Mouse (Mus musculus) limb, embryonic 15.5 days (tissue): ENCODE measurements at regions not wholly inside any gene's neighbourhood (a gene's known extent, or its start where the extent isn't known, plus 50 kb on each side); places are given as distances from the start of the nearest gene placed in this dataset.
A peak's percentile ranks its signal among the peaks of the same experiment; 100 is the strongest.

Source experiments
- ATAC-seq: fragments of 200-750 bp; cut with Nextera tagmentation; 2 replicates; pipeline ENCODE4 v1.8.0; 2017; ENCODE audit warnings: low read depth, moderate TSS enrichment; ENCODE audit not compliant: insufficient number of reproducible peaks, low FRiP score, low TSS enrichment
- H3K27ac ChIP-seq: fragments of 300-500 bp; sonication (generic); 2 replicates; pipeline ENCODE4 v1.5.1; 2015; ENCODE audit warnings: moderate library complexity, mild to moderate bottlenecking, inconsistent platforms
- H3K27me3 ChIP-seq: fragments of 300-500 bp; sonication (generic); 2 replicates; pipeline ENCODE4 v1.6.1; 2015; ENCODE audit warnings: inconsistent platforms
- H3K36me3 ChIP-seq: fragments of 300-500 bp; sonication (generic); 2 replicates; pipeline ENCODE4 v1.6.1; 2015; ENCODE audit warnings: inconsistent platforms
- H3K4me1 ChIP-seq: fragments of 300-500 bp; sonication (generic); 2 replicates; pipeline ENCODE4 v1.6.1; 2015; ENCODE audit warnings: inconsistent platforms
- H3K4me2 ChIP-seq: fragments of 300-500 bp; sonication (generic); 2 replicates; pipeline ENCODE4 v1.6.1; 2015; ENCODE audit warnings: mild to moderate bottlenecking, inconsistent platforms
- H3K4me3 ChIP-seq: fragments of 300-500 bp; sonication (generic); 2 replicates; pipeline ENCODE4 v1.5.1; 2015; ENCODE audit warnings: mild to moderate bottlenecking, inconsistent platforms
- H3K9ac ChIP-seq: fragments of 300-500 bp; sonication (generic); 2 replicates; pipeline ENCODE4 v1.6.1; 2015; ENCODE audit warnings: inconsistent platforms
- H3K9me3 ChIP-seq: fragments of 300-500 bp; sonication (generic); 2 replicates; pipeline ENCODE4 v1.6.1; 2016; ENCODE audit warnings: inconsistent platforms
- WGBS: fragments of 180-500 bp; shearing (Covaris S2); methylation state at CpG from one replicate; pipeline ENCODE4 v1.1.7; 2015; 5-methylcytosine and 5-hydroxymethylcytosine counted together

GRCm38 (mm10) chr14:25242753-25243152 is 216.2 kb upstream of the Zmiz1 start:
- Histone ChIP-seq H3K4me2 (no peak overlapping the region), H3K9me3 (no peaks in the 10 kb centered on the region), H3K27me3 (no peaks in the 10 kb centered on the region), H3K36me3 (no peaks in the 10 kb centered on the region), H3K9ac (no peak overlapping the region), H3K4me3 (no peak overlapping the region), H3K4me1 (peaks cover 13% of the 10 kb centered on the region), H3K27ac (peak overlapping the region; percentile 58; the same call in 1 of the 2 replicates)
- 73% methylated on average over 5 of the region's 5 CpGs for WGBS
- no peak for ATAC-seq

DNA sequence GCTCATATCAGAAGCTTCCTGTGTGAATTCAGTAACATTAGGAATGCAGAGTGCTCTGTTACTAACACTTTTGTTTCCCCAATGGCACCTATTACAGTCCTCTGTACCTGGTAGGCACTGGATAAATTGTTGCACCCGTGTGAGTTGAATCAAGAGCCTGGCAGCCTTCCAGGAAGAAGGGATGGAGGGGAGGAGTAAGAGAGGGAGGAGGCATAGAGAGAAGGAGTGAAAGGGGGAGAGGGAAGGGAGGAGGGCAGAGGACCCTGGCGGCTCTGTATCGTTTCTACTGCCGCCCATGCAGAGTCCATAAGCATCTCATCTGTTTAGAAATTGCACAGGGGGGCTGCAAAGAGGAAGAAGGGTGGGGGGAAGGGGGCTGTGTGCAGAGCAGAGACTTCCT is 215.7 kb upstream of the Zmiz1 start:
- no peaks in the 10 kb centered on the region for H3K27me3 ChIP-seq
- WGBS: 13% methylated on average over 4 of the region's 4 CpGs
- peak overlapping the region; percentile 58 for H3K27ac ChIP-seq
- no peaks in the 10 kb centered on the region for H3K36me3 ChIP-seq
- H3K4me3 ChIP-seq: no peak overlapping the region
- no peak overlapping the region for H3K9ac ChIP-seq
- H3K4me1 ChIP-seq: peaks cover 13% of the 10 kb centered on the region
- H3K4me2 ChIP-seq: no peak overlapping the region
- ATAC-seq: no peak
- H3K9me3 ChIP-seq: no peaks in the 10 kb centered on the region

GRCm38 (mm10) chr14:25243698-25244097 is 215.3 kb upstream of the Zmiz1 start:
- H3K9me3 ChIP-seq: no peaks in the 10 kb centered on the region
- H3K4me3 ChIP-seq: no peak overlapping the region
- no peak overlapping the region for H3K4me2 ChIP-seq
- peaks cover 13% of the 10 kb centered on the region for H3K4me1 ChIP-seq
- H3K36me3 ChIP-seq: no peaks in the 10 kb centered on the region
- 48% methylated on average over 5 of the region's 5 CpGs for WGBS
- peak overlapping the region; percentile 58; the same call in 1 of the 2 replicates for H3K27ac ChIP-seq
- no peak overlapping the region for H3K9ac ChIP-seq
- ATAC-seq: no peak
- H3K27me3 ChIP-seq: no peaks in the 10 kb centered on the region

- Histone ChIP-seq H3K27me3 (no peaks in the 10 kb centered on the region), H3K4me2 (no peak overlapping the region), H3K9ac (no peak overlapping the region), H3K4me3 (no peak overlapping the region), H3K9me3 (no peaks in the 10 kb centered on the region), H3K36me3 (no peaks in the 10 kb centered on the region), H3K27ac (no peak overlapping the region), H3K4me1 (peaks cover 13% of the 10 kb centered on the region)
- ATAC-seq: no peak
- 88% methylated on average over 6 of the region's 6 CpGs for WGBS
Observed at GRCm38 (mm10) chr14:25244841-25245240, 214.1 kb upstream of the Zmiz1 start.

DNA sequence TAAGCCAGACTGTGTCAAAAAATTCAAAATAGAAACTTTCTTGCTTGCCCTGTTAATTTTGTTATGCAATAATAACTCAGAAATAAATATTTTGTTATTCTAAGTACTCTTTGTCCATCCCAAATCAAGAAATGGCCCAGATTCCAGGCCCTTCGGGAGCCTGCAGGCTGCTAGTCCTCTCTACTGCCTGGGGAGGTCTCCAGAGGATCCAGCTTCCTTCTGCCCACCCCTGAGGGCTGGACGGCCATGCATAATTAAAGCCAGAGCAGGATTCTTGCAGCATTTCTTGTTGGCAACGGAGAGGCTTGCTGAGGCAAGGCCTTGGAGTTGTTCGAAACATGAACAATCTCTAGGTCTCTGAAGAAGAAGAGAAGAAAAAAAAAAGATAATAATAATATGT is 213.3 kb upstream of the Zmiz1 start:
- H3K4me2 ChIP-seq: no peak overlapping the region
- no peaks in the 10 kb centered on the region for H3K27me3 ChIP-seq
- ATAC-seq: no peak
- no peaks in the 10 kb centered on the region for H3K9me3 ChIP-seq
- H3K27ac ChIP-seq: no peak overlapping the region
- no peaks in the 10 kb centered on the region for H3K36me3 ChIP-seq
- H3K9ac ChIP-seq: no peak overlapping the region
- 26% methylated on average over 4 of the region's 4 CpGs for WGBS
- peaks cover 13% of the 10 kb centered on the region for H3K4me1 ChIP-seq
- H3K4me3 ChIP-seq: no peak overlapping the region

DNA sequence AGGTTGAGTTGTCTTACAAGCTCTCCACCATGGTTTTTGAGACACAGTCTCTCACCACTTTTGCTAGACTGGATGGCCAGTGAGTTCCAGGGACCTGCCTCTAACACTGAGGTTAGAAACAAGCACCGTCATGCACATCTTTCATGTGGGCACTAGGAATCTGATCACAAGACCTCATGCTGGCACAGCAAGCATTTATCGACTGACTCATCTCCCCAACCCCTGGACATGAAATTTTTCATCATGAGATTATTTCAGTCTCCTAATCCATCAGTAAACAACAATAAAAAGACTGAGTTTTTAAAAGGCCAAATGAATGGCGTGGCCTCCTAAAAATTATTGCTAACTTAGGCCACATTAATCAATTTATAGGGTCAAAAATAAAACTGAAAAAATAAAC is 210.0 kb upstream of the Zmiz1 start:
- Histone ChIP-seq H3K4me2 (no peak overlapping the region), H3K36me3 (no peaks in the 10 kb centered on the region), H3K4me3 (no peak overlapping the region), H3K9me3 (no peaks in the 10 kb centered on the region), H3K9ac (no peak overlapping the region), H3K27ac (no peak overlapping the region), H3K4me1 (peaks cover 3% of the 10 kb centered on the region; the same call in 1 of the 2 replicates), H3K27me3 (no peaks in the 10 kb centered on the region)
- 81% methylated on average over 3 of the region's 3 CpGs for WGBS
- no peak for ATAC-seq

DNA sequence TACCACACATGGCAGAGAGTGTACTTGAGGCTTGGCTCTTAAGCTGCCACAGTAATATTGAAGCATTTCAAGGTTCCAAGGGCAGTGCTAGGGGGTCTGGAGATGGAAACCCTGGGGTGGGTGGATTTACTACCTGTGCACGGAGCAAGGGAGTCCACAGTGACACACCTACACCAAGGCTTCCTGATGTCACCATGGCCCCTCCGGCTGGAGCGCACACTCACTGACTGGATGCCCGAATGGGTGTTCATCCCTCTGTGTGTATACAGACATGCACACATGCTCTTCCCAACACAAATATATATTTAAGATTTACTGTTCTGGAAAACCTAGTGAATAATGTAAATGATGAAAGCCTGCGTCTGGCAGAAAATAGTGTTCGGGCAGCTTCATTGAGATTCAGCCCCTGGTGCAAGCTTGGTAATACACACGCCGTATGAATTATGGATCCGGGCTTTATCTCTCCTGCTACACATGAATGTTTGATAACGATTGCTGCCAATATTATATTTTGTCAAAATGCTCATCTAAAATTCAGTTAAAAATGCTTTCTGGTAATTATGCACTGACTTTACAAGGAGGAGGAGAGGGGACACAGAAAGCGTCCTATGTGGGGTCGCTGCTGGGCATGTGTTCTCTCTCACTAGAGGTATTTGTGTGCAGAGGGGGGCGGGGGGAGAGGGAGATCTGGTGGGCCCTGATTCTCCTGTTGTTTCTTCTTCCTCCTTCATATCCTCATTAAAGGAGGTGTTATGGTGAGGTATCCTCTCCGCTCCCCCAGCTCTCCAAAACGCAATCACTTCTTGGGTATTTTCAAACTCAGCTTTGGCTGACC is 205.8 kb upstream of the Zmiz1 start:
- Histone ChIP-seq H3K4me3 (no peak overlapping the region), H3K4me2 (no peak overlapping the region), H3K4me1 (no peaks in the 10 kb centered on the region), H3K27ac (no peak overlapping the region), H3K9ac (no peak overlapping the region), H3K27me3 (no peaks in the 10 kb centered on the region), H3K9me3 (no peaks in the 10 kb centered on the region), H3K36me3 (no peaks in the 10 kb centered on the region)
- WGBS: 88% methylated on average over 15 of the region's 15 CpGs
- no peak for ATAC-seq

DNA sequence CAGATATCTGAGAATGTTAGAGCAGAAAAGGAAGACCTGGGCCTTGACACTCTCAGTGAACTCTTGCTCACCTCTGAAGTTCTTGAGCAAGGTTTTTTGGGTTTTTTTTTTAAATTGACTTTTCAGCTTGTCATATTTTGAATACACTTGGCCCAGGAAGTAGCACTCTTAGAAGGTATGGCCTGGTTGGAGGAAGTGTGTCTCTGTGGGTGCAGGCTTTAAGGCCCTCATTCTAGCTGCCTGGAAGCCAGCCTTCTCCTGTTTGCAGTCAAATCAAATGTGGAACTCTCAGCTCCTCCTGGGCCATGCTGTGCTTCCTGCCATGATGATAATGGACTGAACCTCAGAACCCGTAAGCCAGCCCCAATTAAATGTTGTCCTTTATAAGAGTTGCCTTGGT is 195.9 kb upstream of the Zmiz1 start:
- Histone ChIP-seq H3K27ac (no peak overlapping the region), H3K36me3 (no peaks in the 10 kb centered on the region), H3K4me1 (peaks cover 13% of the 10 kb centered on the region), H3K9me3 (no peaks in the 10 kb centered on the region), H3K9ac (no peak overlapping the region), H3K4me2 (no peak overlapping the region), H3K27me3 (no peaks in the 10 kb centered on the region), H3K4me3 (no peak overlapping the region)
- ATAC-seq: no peak
- WGBS: 88% methylated on average over 1 of the region's 1 CpGs

- ATAC-seq: no peak
- Histone ChIP-seq H3K27me3 (no peaks in the 10 kb centered on the region), H3K36me3 (no peaks in the 10 kb centered on the region), H3K9ac (no peak overlapping the region), H3K9me3 (no peaks in the 10 kb centered on the region), H3K27ac (no peak overlapping the region), H3K4me3 (no peak overlapping the region), H3K4me1 (peaks cover 18% of the 10 kb centered on the region), H3K4me2 (no peak overlapping the region)
- 66% methylated on average over 4 of the region's 4 CpGs for WGBS
Observed at GRCm38 (mm10) chr14:25266846-25267245, 192.1 kb upstream of the Zmiz1 start.

DNA sequence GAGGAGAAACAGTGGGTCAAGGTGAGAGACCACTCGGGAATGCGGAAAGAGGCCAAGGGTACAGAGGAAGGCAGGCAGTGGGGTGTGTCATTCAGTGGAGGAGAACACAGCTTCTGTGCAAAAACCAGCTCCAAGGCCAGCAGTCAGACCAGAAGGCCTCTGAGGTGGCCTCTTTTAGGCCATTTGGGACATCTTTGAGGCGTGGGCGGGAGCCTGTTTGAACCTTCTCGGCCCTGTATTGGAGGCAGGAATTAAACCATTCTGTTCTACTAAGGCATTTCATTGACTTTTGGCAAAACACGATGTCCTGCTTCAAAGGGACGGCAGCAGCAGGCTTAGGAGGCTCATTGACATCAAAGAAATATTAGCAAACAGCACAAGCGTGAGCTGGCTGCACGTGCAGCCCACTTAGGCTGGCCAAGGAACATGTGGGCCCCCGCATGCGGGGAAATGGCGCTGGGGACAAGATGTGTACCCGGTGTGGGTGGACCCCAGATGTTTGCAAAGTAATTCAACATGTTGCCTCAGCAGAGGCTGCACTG is 190.8 kb upstream of the Zmiz1 start:
- ATAC-seq: no peak
- H3K36me3 ChIP-seq: no peaks in the 10 kb centered on the region
- H3K4me3 ChIP-seq: no peak overlapping the region
- no peaks in the 10 kb centered on the region for H3K9me3 ChIP-seq
- H3K4me1 ChIP-seq: peaks cover 24% of the 10 kb centered on the region
- no peak overlapping the region for H3K9ac ChIP-seq
- H3K27me3 ChIP-seq: no peaks in the 10 kb centered on the region
- H3K4me2 ChIP-seq: no peak overlapping the region
- H3K27ac ChIP-seq: peak overlapping the region; percentile 50; the same call in 1 of the 2 replicates
- 36% methylated on average over 13 of the region's 13 CpGs for WGBS

GRCm38 (mm10) chr14:25270227-25270876 is 188.6 kb upstream of the Zmiz1 start:
- H3K9me3 ChIP-seq: no peaks in the 10 kb centered on the region
- peaks cover 24% of the 10 kb centered on the region for H3K4me1 ChIP-seq
- H3K4me2 ChIP-seq: no peak overlapping the region
- no peak overlapping the region for H3K9ac ChIP-seq
- no peak overlapping the region for H3K4me3 ChIP-seq
- no peak overlapping the region for H3K27ac ChIP-seq
- no peaks in the 10 kb centered on the region for H3K36me3 ChIP-seq
- H3K27me3 ChIP-seq: no peaks in the 10 kb centered on the region
- no peak for ATAC-seq
- WGBS: 34% methylated on average over 11 of the region's 11 CpGs
